Mouse (Mus musculus) splenic B cell, adult 2 months (primary cell): Measurements from ENCODE around the gene Sugp1.

Experiments used
- DNase-seq: peaks from one replicate; pipeline ENCODE4 v3.0.0-alpha.2; 2011; ENCODE audit warnings: low read depth, low spot score
- H3K27me3 ChIP-seq: 2 replicates; pipeline ENCODE4 v1.6.1; 2012; ENCODE audit warnings: mild to moderate bottlenecking, low read length, moderate library complexity, mixed read lengths; ENCODE audit not compliant: control insufficient read depth, poor library complexity, insufficient read depth, severe bottlenecking
- H3K36me3 ChIP-seq: 2 replicates; pipeline ENCODE4 v1.6.1; 2012; ENCODE audit warnings: mild to moderate bottlenecking, low read length, moderate library complexity, mixed read lengths; ENCODE audit not compliant: control insufficient read depth, poor library complexity, insufficient read depth, severe bottlenecking

The Sugp1 gene

DNA sequence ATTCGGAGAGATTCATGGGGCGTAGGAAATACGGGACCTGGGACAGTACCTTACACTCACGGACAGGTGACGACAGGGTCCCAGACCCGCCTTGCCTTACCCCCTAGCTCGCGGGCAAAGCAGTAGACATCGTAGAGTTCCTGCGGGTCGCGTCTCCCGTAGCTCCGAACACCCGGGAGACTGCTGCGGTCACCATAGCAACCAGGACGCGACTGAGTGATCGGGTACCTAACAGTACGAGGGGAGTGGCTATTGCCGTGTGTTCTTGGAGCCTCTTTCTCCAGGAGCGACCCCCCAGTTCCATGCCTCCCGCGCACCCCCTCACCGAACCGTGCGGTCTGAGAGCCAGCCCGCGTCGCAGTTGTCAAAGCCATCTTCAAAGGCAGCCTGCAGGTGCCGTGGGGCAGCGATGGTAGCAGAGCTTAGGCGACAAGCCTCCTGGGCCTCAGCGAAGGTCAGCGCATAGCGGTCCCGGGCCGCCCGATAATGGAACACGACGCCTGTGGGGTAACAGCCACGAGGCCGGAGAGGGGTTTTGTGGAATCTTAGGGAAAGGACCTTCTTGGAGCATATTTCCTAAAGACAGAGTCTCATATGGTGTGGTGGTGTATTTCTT lies 69.9 kb downstream of the Sugp1 start:
- Histone ChIP-seq H3K27me3 (no peaks in the 10 kb centered on the region), H3K36me3 (no peaks in the 10 kb centered on the region)
- peak; percentile 31 for DNase-seq

GRCm38 (mm10) chr8:70114488-70114887 lies 71.9 kb downstream of the Sugp1 start:
- H3K27me3 ChIP-seq = no peaks in the 10 kb centered on the region
- H3K36me3 ChIP-seq = no peaks in the 10 kb centered on the region
- DNase-seq = no peak

DNA sequence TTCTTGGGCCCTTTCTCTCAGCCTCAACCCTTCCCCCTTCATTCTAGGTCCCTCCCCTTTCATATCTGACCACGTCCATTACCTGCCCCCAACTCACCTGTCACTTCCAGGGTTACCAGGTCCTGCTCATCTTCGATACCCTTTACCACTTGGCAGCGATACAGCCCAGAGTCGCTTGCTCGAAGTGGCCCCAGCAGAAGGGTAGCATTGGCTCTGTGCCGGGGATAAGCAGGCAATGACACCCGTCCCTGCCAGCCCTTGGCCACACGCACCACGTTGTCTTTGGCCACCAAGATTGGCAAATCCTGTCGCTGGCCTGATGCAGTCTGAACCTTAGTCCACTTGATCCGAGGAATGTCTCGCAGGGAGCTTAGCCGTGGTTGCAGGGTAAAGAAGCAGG lies 72.3 kb downstream of the Sugp1 start:
- no peaks in the 10 kb centered on the region for H3K36me3 ChIP-seq
- no peak for DNase-seq

DNA sequence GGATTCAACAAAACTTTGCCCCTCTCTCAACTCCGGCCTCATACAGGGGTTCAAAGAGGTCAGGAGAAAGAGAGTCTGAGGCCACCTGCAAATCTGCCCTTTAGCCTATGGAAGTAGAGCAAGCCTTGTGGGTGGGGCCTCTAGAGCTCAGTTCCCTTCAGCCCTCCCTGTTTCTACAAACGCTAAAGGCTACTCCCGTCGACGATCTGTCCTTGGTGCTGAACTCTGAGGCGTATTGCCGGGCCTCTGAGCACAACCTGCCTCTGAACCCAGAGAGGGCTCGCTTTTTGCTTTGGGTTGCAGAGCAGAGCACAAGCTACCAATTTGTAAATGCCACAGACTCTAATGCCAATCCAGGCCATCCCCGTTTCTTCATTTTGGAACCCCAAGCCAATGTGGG lies 75.0 kb downstream of the Sugp1 start:
- peak; percentile 64 for DNase-seq
- no peaks in the 10 kb centered on the region for H3K36me3 ChIP-seq
- no peaks in the 10 kb centered on the region for H3K27me3 ChIP-seq

More for the DNA sequence above, 72.3 kb downstream of the Sugp1 start:
- no peaks in the 10 kb centered on the region for H3K27me3 ChIP-seq

- H3K36me3 ChIP-seq = no peaks in the 10 kb centered on the region
- H3K27me3 ChIP-seq = no peaks in the 10 kb centered on the region
- DNase-seq = peak; percentile 42
These were observed 76.4 kb downstream of the Sugp1 start for GRCm38 (mm10) chr8:70118726-70119700.

DNA sequence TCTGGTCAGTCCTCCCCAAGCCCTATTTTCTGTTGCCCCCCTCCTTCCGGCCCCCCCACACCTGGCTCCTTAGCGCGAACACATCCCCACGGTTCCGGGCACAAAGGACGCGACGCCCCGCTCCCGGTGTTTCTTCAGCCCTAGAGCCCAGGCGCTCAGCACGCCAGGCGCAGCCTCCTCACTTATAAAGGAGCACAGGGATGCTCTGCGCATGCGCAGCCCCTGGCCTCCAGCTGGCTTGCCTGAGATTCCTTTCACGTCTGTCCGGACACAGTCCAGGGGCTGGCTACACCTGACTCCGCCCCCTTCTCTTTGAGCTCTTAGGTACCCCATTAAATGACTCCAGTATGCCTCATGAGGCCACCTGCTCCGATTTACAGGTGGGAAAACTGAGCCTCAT lies 78.1 kb downstream of the Sugp1 start, which contains the start of gene Ncan:
Gene Ncan, minus strand, starts transcription at position 207 of the 400 bp plus-strand sequence.
- H3K27me3 ChIP-seq = no peaks in the 10 kb centered on the region
- DNase-seq = peak; percentile 51
- H3K36me3 ChIP-seq = no peaks in the 10 kb centered on the region
